Mouse (Mus musculus) liver, embryonic 14.5 days (tissue): ENCODE data around the gene Phldb3.

ENCODE experiments used
- CTCF ChIP-seq: IDR thresholded peaks from 2 replicates; pipeline ENCODE4 v1.5.1; 2016; ENCODE audit warnings: antibody characterized with exemption, low read depth, control low read depth
- EP300 ChIP-seq: IDR thresholded peaks from 2 replicates; pipeline ENCODE4 v1.6.1; 2016; ENCODE audit warnings: antibody characterized with exemption, low read depth

GRCm38 (mm10) chr7:24608017-24608416, 2.5 kb upstream of the Phldb3 start:
- no peak for TF ChIP-seq CTCF
- no peak for TF ChIP-seq EP300
